Mouse (Mus musculus): Measurements from ENCODE around the gene Gpx3.

Gene Gpx3

GRCm38 (mm10) chr11:54911671-54912502 lies 9.6 kb downstream of the Gpx3 start:
- CTCF ChIA-PET: no interaction called here

GRCm38 (mm10) chr11:54912503-54913316 lies 10.5 kb downstream of the Gpx3 start:
- CTCF ChIA-PET: no interaction called here

GRCm38 (mm10) chr11:54913841-54914240 lies 11.6 kb downstream of the Gpx3 start:
- CTCF ChIA-PET: no interaction called here

GRCm38 (mm10) chr11:54917461-54917860 lies 15.2 kb downstream of the Gpx3 start:
- CTCF ChIA-PET: interaction anchor here (0.9 kb wide), 1 partner anchor 69 kb away, joined by 3 read pairs; no protein-coding TSS in a partner anchor

- CTCF ChIA-PET: interaction anchor here (0.6 kb wide), 1 partner anchor 1063 kb away, joined by 6 read pairs; no protein-coding TSS in a partner anchor
Measured at GRCm38 (mm10) chr11:54918273-54918672, 16.0 kb downstream of the Gpx3 start.

- CTCF ChIA-PET: no interaction called here
Measured at GRCm38 (mm10) chr11:54920127-54920972, 18.1 kb downstream of the Gpx3 start.

GRCm38 (mm10) chr11:54920973-54921580 lies 18.8 kb downstream of the Gpx3 start:
- CTCF ChIA-PET: no interaction called here

GRCm38 (mm10) chr11:54921798-54922197 lies 19.5 kb downstream of the Gpx3 start:
- CTCF ChIA-PET: interaction anchor here (0.6 kb wide), 1 partner anchor 18 kb away, joined by 7 read pairs; no protein-coding TSS in a partner anchor

- CTCF ChIA-PET: no interaction called here
Measured at GRCm38 (mm10) chr11:54922488-54922887, 20.2 kb downstream of the Gpx3 start.

GRCm38 (mm10) chr11:54924145-54924544 lies 21.9 kb downstream of the Gpx3 start:
- CTCF ChIA-PET: no interaction called here

GRCm38 (mm10) chr11:54927346-54928140 lies 25.3 kb downstream of the Gpx3 start:
- CTCF ChIA-PET: interaction anchor here (0.6 to 0.7 kb wide), 2 partner anchors 43 to 504 kb away, joined by 3 to 5 read pairs; no protein-coding TSS in a partner anchor

GRCm38 (mm10) chr11:54928219-54928618 lies 26.0 kb downstream of the Gpx3 start:
- CTCF ChIA-PET: interaction anchor here (0.6 to 3.4 kb wide), 2 partner anchors 56 to 503 kb away, joined by 3 to 12 read pairs; no protein-coding TSS in a partner anchor

- CTCF ChIA-PET: interaction anchor here (3.4 kb wide), 1 partner anchor 55 kb away, joined by 12 read pairs; no protein-coding TSS in a partner anchor
Measured at GRCm38 (mm10) chr11:54928886-54929285, 26.6 kb downstream of the Gpx3 start.

GRCm38 (mm10) chr11:54929290-54929689 lies 27.0 kb downstream of the Gpx3 start:
- CTCF ChIA-PET: interaction anchor here (1.2 to 3.4 kb wide), 2 partner anchors 47 to 55 kb away, joined by 3 to 12 read pairs; no protein-coding TSS in a partner anchor

GRCm38 (mm10) chr11:54929744-54930143 lies 27.5 kb downstream of the Gpx3 start:
- CTCF ChIA-PET: interaction anchor here (1.2 to 3.4 kb wide), 2 partner anchors 46 to 54 kb away, joined by 3 to 12 read pairs; no protein-coding TSS in a partner anchor

GRCm38 (mm10) chr11:54930318-54930979 lies 28.2 kb downstream of the Gpx3 start:
- CTCF ChIA-PET: interaction anchor here (0.9 to 3.4 kb wide), 4 partner anchors 25 to 57 kb away, joined by 3 to 12 read pairs (median 4); no protein-coding TSS in a partner anchor

- CTCF ChIA-PET: interaction anchor here (1.1 to 3.4 kb wide), 3 partner anchors 24 to 63 kb away, joined by 3 to 12 read pairs (median 4); no protein-coding TSS in a partner anchor
Measured at GRCm38 (mm10) chr11:54931405-54932093, 29.3 kb downstream of the Gpx3 start.

GRCm38 (mm10) chr11:54932540-54932939 lies 30.3 kb downstream of the Gpx3 start:
- CTCF ChIA-PET: no interaction called here
